Mouse (Mus musculus) limb, embryonic 11.5 days (tissue): ENCODE measurements around the gene Sst. TPM values are rescaled to one million over a fixed set of nuclear protein-coding genes. Genes with fewer than 3 reads are reported as not detected.
"Not testable (repeated sequence)": the region's sequence is repeated elsewhere in the genome, so short reads cannot be mapped to it uniquely, and the experiment has no call there.

Experiments
- ATAC-seq: fragments of 200-750 bp; cut with Nextera tagmentation; 2 replicates; pipeline ENCODE4 v1.8.0; 2017; ENCODE audit warnings: low read depth; ENCODE audit not compliant: insufficient number of reproducible peaks, low FRiP score, low TSS enrichment
- DNase-seq: peaks from one replicate; pipeline ENCODE4 v3.0.0-alpha.2; 2015; ENCODE audit warnings: low spot score
- H3K27ac ChIP-seq: fragments of 300-500 bp; sonication (generic); replicated peaks from 2 replicates; pipeline ENCODE4 v1.5.1; 2014; ENCODE audit warnings: low read depth, mild to moderate bottlenecking, low read length
- H3K27me3 ChIP-seq: fragments of 300-500 bp; sonication (generic); 2 replicates; pipeline ENCODE4 v1.6.1; 2014; ENCODE audit warnings: mild to moderate bottlenecking, low read length, mixed read lengths; ENCODE audit not compliant: control insufficient read depth, insufficient read depth
- H3K36me3 ChIP-seq: fragments of 300-500 bp; sonication (generic); 2 replicates; pipeline ENCODE4 v1.6.1; 2014; ENCODE audit warnings: mild to moderate bottlenecking, low read length, moderate library complexity, mixed read lengths; ENCODE audit not compliant: control insufficient read depth, insufficient read depth
- H3K4me1 ChIP-seq: fragments of 300-500 bp; sonication (generic); 2 replicates; pipeline ENCODE4 v1.6.1; 2014; ENCODE audit warnings: low read length, mixed read lengths; ENCODE audit not compliant: control insufficient read depth, insufficient read depth
- H3K4me2 ChIP-seq: fragments of 300-500 bp; sonication (generic); 2 replicates; pipeline ENCODE4 v1.6.1; 2014; ENCODE audit warnings: low read depth, mild to moderate bottlenecking, moderate library complexity; ENCODE audit not compliant: severe bottlenecking
- H3K4me3 ChIP-seq: fragments of 300-500 bp; sonication (generic); 2 replicates; pipeline ENCODE4 v1.5.1; 2014; ENCODE audit warnings: low read depth, low read length
- H3K9ac ChIP-seq: fragments of 300-500 bp; sonication (generic); 2 replicates; pipeline ENCODE4 v1.6.1; 2014; ENCODE audit warnings: mild to moderate bottlenecking, low read length
- H3K9me3 ChIP-seq: fragments of 300-500 bp; sonication (generic); 2 replicates; pipeline ENCODE4 v1.6.1; 2016; ENCODE audit warnings: low read length; ENCODE audit not compliant: control insufficient read depth
- WGBS: fragments of 180-500 bp; shearing (Covaris S2); extraction: QIAGEN DNeasy Blood & Tissue Kit; methylation state at CpG from one replicate; pipeline ENCODE4 v1.1.7; 2014; 5-methylcytosine and 5-hydroxymethylcytosine counted together
- polyA plus RNA-seq: library from polyadenylated mRNA; unstranded; fragments of >200 nt; fragmentation: Nextera tagmentation; extraction: Ambion mirVana; gene quantifications from 2 replicates; pipeline ENCODE4 v1.2.1, GENCODE M21; 2014

Gene Sst
- polyA plus RNA-seq, 1 experiment from 2014 or later = 3.7 TPM

DNA sequence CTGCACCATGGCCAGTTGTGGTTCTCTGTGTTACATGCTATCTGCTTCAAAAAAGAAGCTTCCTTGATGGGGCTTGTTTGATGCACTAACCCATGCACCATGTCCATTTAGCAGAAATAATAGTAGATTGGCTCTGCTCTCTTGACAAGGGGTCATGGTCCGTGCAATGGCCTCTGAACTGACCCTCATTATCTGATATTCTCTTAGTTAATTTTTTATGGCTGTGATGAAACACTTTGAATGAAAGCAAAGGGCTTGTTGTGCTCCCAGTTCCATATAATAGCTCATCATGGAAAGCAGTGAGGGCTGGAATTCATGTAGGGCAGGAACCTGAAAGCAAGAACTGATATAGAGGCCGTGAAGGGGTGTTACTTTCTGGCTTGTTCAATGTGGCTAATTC is 28.7 kb upstream of the Sst start:
- Histone ChIP-seq H3K4me1 (no peaks in the 10 kb centered on the region), H3K4me3 (no peak overlapping the region), H3K9me3 (no peaks in the 10 kb centered on the region), H3K27ac (no peak overlapping the region), H3K36me3 (no peaks in the 10 kb centered on the region), H3K9ac (no peak overlapping the region), H3K4me2 (no peak overlapping the region), H3K27me3 (no peaks in the 10 kb centered on the region)
- ATAC-seq (no peak), DNase-seq (no peak)
- WGBS = 80% methylated on average over 2 of the region's 2 CpGs

DNA sequence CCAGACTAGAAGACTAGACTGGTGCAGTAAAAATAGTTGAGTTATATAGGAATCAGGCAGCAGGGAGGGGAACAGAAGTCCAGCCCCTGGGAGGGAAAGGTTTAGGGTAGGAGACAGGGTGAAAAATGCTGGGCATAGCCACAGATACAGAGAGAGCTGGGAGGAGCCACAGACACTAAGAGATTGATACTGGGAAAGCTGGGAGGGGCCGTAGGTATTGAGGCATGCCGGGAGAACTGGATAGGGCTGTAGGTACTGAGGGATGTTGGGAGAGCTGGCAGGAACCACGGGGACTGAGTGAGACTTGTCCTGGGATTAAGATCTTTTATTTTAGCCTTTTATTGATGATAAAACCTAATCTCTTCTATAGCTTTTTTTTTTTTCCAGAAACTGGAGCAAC is 22.6 kb upstream of the Sst start:
- Histone ChIP-seq H3K4me1 (no peaks in the 10 kb centered on the region), H3K27me3 (no peaks in the 10 kb centered on the region), H3K36me3 (no peaks in the 10 kb centered on the region), H3K4me2 (no peak overlapping the region), H3K27ac (no peak overlapping the region), H3K4me3 (no peak overlapping the region), H3K9me3 (no peaks in the 10 kb centered on the region), H3K9ac (no peak overlapping the region)
- ATAC-seq (no peak), DNase-seq (no peak)
- WGBS = 62% methylated on average over 3 of the region's 3 CpGs

DNA sequence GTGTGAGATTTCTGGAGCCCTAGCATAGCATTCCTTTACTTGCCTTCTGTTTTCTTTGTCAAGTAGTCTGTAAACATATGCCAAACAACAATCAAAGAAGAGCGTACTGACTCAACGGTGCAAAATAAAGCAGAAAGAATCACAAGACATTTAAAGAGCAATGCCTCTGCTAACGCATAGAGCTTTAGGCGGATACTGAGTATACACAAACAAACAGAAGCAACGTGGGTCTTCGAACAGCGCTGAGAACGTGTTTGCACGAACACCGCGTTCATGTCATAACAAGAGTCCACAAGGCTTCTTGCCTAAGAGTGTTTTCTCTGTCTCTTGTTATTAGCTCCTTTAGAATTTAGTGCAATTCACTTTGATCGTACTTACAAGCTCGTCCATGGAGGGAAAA is 22.0 kb upstream of the Sst start:
- no peaks in the 10 kb centered on the region for H3K36me3 ChIP-seq
- DNase-seq (no peak), ATAC-seq (no peak)
- H3K9ac ChIP-seq = no peak overlapping the region
- H3K27ac ChIP-seq = no peak overlapping the region
- H3K4me3 ChIP-seq = no peak overlapping the region
- no peak overlapping the region for H3K4me2 ChIP-seq
- no peaks in the 10 kb centered on the region for H3K9me3 ChIP-seq
- no peaks in the 10 kb centered on the region for H3K4me1 ChIP-seq
- 87% methylated on average over 13 of the region's 13 CpGs for WGBS
- no peaks in the 10 kb centered on the region for H3K27me3 ChIP-seq

DNA sequence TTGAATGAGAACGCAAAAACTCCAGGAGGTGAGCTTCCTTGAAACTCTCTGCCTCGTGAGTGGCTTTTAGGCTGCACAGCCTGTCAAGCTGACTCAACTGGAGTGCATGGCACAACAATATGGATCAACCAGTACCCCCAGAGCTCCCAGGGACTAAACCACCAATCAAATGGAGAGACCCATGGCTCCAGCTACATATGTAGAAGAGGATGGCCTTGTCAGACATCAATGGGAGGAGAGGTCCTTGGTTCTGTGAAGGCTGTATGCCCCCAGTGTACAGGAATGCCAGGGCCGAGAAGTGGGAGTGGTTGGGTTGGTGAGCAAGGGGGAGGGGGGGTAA is 18.2 kb upstream of the Sst start:
- not testable (repeated sequence) for H3K27me3 ChIP-seq, DNase-seq
- 87% methylated on average over 3 of the region's 3 CpGs for WGBS

DNA sequence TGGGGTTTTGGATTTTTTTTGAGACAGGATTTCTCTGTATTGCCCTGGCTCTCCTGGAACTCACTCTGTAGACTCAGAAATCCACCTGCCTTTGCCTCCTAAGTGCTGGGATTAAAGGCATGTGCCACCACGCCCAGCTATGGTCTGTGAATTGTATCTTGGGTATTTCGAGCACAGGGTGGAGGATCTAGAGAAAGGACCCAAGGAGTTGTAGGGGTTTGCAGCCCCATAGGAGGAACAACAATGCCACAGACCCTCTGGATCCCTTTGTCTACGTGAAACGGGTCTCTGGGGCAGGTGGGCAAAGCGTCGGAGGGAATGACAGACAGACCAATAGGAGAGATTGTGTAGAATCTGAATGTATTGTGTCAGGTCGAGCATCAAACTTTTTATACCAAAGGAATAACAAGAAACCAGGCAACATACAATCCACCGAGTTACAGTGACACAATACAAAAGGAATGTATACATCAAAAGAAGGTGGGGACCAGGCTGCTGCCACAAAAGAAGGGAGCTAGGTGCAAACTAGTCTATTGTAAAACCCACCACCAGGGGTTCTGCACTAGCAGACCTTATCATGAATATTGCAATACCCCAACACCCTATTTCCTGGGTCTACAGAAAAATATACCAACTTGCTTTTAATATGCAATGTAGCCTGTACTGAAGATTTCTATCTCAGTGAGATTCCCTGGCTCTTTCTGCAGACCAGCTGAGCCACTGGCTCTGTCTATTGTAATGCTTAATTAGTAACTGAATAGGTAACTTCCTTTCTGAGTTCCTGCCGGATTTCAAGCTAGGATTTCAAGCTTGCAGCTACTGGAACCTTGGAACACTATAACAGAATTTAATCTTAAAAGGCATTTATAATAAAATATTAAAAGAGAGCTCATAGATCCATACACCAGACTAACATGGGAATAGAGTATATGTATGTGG is 17.6 kb upstream of the Sst start:
- not testable (repeated sequence) for ATAC-seq, H3K36me3 ChIP-seq, H3K27ac ChIP-seq, H3K4me3 ChIP-seq, H3K9me3 ChIP-seq, H3K27me3 ChIP-seq, H3K4me1 ChIP-seq, H3K9ac ChIP-seq, DNase-seq, H3K4me2 ChIP-seq
- WGBS = 91% methylated on average over 9 of the region's 9 CpGs

More for the DNA sequence above, 18.2 kb upstream of the Sst start:
- H3K9me3 ChIP-seq, H3K4me1 ChIP-seq, H3K36me3 ChIP-seq, H3K9ac ChIP-seq, H3K27ac ChIP-seq, H3K4me2 ChIP-seq, H3K4me3 ChIP-seq, ATAC-seq: not testable (repeated sequence)

DNA sequence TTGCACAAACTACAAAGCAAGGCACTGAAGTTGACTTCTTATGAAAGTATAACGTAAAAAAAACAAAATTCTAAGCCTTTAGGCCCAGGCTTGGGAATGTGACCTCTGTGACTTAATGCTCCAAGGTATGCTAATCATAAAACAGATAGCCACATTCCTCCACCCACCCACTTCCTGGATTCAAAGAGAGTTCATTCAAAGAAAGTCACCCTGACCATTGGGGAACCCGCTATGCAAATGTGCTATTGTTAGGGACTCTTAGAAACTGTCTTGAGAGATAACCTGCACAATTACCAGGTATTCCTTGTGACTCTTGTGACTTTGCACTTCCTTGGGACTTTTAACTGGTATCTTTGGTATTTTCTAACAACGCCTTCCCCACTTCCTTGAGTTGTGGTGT is 15.8 kb upstream of the Sst start:
- not testable (repeated sequence) for H3K9me3 ChIP-seq, H3K9ac ChIP-seq, H3K4me1 ChIP-seq, H3K36me3 ChIP-seq, DNase-seq, H3K27me3 ChIP-seq, ATAC-seq, H3K4me2 ChIP-seq, H3K4me3 ChIP-seq, H3K27ac ChIP-seq
- 87% methylated on average over 3 of the region's 3 CpGs for WGBS

DNA sequence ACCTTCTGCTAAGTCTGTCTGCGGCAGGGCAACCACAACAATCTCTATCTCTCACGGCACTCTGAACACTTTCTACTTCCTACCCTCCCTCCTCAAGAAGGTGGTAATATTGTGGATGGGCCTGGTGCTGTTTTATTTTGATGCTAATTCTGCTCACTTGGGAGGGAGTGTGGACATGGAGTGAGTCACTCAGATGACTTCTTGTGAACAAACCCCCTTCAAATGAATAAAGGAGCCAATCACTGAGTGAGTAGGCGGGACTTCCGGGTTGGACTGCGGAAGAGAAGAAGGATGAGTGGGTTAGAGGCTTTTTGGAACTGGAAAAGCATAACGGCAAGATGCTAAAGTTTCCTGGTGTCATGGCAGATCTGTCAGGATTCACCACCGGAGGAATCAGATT is 10.7 kb upstream of the Sst start:
- ATAC-seq = no peak

DNA sequence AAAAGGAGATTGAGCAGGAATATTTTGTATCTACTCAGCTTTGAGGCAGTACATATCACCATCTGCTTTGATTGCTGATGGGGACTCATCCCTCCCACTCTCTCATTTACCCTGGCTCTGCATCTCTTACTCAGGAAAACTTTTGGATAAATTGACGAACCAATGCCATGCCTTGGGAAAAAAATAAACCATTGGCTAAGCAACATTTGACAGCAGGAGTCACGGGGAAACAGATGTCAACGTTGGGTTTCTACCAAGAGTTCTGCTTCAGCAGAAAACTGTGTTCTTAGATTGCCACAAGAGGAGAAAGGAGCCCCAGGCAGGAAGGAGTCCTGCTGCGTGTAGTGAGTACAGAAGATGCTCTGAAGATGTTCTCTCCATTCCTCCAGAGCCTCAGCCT is 9.3 kb upstream of the Sst start:
- H3K9me3 ChIP-seq = no peaks in the 10 kb centered on the region
- 84% methylated on average over 4 of the region's 4 CpGs for WGBS
- no peaks in the 10 kb centered on the region for H3K4me1 ChIP-seq

More for the DNA sequence above, 10.7 kb upstream of the Sst start:
- H3K4me2 ChIP-seq = no peak overlapping the region
- WGBS = 93% methylated on average over 7 of the region's 7 CpGs
- H3K4me1 ChIP-seq = no peaks in the 10 kb centered on the region
- H3K36me3 ChIP-seq = no peaks in the 10 kb centered on the region
- no peak for DNase-seq
- H3K27me3 ChIP-seq = no peaks in the 10 kb centered on the region
- no peak overlapping the region for H3K27ac ChIP-seq
- no peak overlapping the region for H3K9ac ChIP-seq
- H3K4me3 ChIP-seq = no peak overlapping the region
- H3K9me3 ChIP-seq = no peaks in the 10 kb centered on the region

DNA sequence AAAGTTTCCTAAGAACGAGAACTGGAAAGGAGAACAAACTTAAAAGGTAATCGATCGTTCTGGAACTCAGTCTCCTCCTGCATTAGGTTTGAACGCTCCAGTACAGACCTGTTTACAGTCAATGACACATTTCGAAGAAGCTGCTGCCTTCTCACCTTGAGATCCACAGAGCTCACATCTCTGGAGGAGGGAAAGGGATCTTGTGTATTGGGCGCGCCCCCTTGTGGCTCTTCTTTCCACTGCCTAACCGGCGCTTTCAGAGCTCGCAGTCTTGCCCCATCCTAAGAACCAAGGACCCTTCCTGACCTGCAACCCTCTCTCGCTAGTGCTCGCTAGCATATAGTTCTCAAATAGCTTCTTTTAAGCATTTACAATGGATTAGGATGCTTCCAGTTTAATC is 8.1 kb upstream of the Sst start:
- ATAC-seq = no peak
- Histone ChIP-seq H3K4me2 (no peak overlapping the region; the same call in 1 of the 2 replicates), H3K36me3 (no peaks in the 10 kb centered on the region), H3K9me3 (no peaks in the 10 kb centered on the region), H3K4me1 (no peaks in the 10 kb centered on the region), H3K27ac (no peak overlapping the region), H3K27me3 (no peaks in the 10 kb centered on the region), H3K4me3 (no peak overlapping the region), H3K9ac (no peak overlapping the region)
- DNase-seq = peak; percentile 88
- WGBS = 10% methylated on average over 12 of the region's 12 CpGs

More for the DNA sequence above, 9.3 kb upstream of the Sst start:
- no peak overlapping the region for H3K27ac ChIP-seq
- H3K4me2 ChIP-seq = no peak overlapping the region
- DNase-seq (no peak), ATAC-seq (no peak)
- no peak overlapping the region for H3K9ac ChIP-seq
- H3K36me3 ChIP-seq = no peaks in the 10 kb centered on the region
- no peak overlapping the region for H3K4me3 ChIP-seq
- no peaks in the 10 kb centered on the region for H3K27me3 ChIP-seq
